Mouse (Mus musculus) lung, postnatal 25 days (tissue): ENCODE measurements around the gene Cbx4.

Experiments
- DNase-seq: peaks from one replicate; pipeline ENCODE4 v3.0.0; 2022; ENCODE audit warnings: low spot score

Cbx4 gene

GRCm38 (mm10) chr11:119056301-119057211, 29.5 kb downstream of the Cbx4 start:
- DNase-seq: no peak

GRCm38 (mm10) chr11:119055571-119056131, 30.4 kb downstream of the Cbx4 start:
- DNase-seq: no peak

- DNase-seq: no peak
Observed at GRCm38 (mm10) chr11:119054351-119055345, 31.4 kb downstream of the Cbx4 start.

- DNase-seq: no peak
Observed at GRCm38 (mm10) chr11:119053738-119054350, 32.2 kb downstream of the Cbx4 start.

GRCm38 (mm10) chr11:119053257-119053670, 32.8 kb downstream of the Cbx4 start:
- DNase-seq: peak; percentile 85

GRCm38 (mm10) chr11:119052661-119053256, 33.3 kb downstream of the Cbx4 start:
- DNase-seq: no peak

- peak; percentile 57 for DNase-seq
Observed at GRCm38 (mm10) chr11:119051927-119052660, 33.9 kb downstream of the Cbx4 start.

- no peak for DNase-seq
Observed at GRCm38 (mm10) chr11:119051426-119051825, 34.6 kb downstream of the Cbx4 start.

GRCm38 (mm10) chr11:119050361-119050760, 35.7 kb downstream of the Cbx4 start:
- no peak for DNase-seq

GRCm38 (mm10) chr11:119048133-119048510, 37.9 kb downstream of the Cbx4 start:
- DNase-seq: no peak

- no peak for DNase-seq
Observed at GRCm38 (mm10) chr11:119047261-119048132, 38.5 kb downstream of the Cbx4 start.

- peak; percentile 70 for DNase-seq
Observed at GRCm38 (mm10) chr11:119046601-119047245, 39.3 kb downstream of the Cbx4 start.

GRCm38 (mm10) chr11:119044551-119045337, 41.3 kb downstream of the Cbx4 start:
- DNase-seq: no peak

- no peak for DNase-seq
Observed at GRCm38 (mm10) chr11:119043761-119044550, 42.1 kb downstream of the Cbx4 start.

- no peak for DNase-seq
Observed at GRCm38 (mm10) chr11:119043273-119043540, 42.8 kb downstream of the Cbx4 start.

GRCm38 (mm10) chr11:119042466-119043272, 43.4 kb downstream of the Cbx4 start:
- DNase-seq: no peak
